Mouse (Mus musculus) CD4-positive helper T cell, adult 2 months (primary cell): Measurements from ENCODE around the gene Slc19a3.
A peak's percentile ranks its signal among the peaks of the same experiment; 100 is the strongest.
"Not testable (repeated sequence)": the region's sequence is repeated elsewhere in the genome, so short reads cannot be mapped to it uniquely, and the experiment has no call there.

ENCODE experiments used
- DNase-seq: peaks from one replicate; pipeline ENCODE4 v3.0.0-alpha.2; 2012; ENCODE audit warnings: low read depth, missing footprints, low spot score

Gene Slc19a3

DNA sequence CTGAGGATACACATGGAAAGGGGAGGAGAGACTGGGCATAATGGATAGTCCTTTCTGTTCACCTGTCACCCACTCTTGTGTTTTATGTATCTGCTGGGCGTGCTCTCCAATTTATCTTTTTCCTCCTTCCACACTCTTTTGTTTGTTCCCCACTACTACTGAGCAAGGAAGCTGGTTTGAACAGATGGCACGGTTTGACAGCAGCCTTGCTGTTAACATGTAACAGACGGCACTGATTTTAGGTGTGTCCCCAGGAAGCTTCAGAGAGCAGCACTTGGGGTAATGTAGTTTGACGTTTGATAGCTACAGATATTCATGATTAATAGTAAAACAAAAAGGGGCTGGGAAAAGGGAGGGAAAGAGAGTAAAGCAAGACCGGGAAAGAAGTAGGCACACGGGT, 30.8 kb downstream of the Slc19a3 start:
- DNase-seq = no peak

DNA sequence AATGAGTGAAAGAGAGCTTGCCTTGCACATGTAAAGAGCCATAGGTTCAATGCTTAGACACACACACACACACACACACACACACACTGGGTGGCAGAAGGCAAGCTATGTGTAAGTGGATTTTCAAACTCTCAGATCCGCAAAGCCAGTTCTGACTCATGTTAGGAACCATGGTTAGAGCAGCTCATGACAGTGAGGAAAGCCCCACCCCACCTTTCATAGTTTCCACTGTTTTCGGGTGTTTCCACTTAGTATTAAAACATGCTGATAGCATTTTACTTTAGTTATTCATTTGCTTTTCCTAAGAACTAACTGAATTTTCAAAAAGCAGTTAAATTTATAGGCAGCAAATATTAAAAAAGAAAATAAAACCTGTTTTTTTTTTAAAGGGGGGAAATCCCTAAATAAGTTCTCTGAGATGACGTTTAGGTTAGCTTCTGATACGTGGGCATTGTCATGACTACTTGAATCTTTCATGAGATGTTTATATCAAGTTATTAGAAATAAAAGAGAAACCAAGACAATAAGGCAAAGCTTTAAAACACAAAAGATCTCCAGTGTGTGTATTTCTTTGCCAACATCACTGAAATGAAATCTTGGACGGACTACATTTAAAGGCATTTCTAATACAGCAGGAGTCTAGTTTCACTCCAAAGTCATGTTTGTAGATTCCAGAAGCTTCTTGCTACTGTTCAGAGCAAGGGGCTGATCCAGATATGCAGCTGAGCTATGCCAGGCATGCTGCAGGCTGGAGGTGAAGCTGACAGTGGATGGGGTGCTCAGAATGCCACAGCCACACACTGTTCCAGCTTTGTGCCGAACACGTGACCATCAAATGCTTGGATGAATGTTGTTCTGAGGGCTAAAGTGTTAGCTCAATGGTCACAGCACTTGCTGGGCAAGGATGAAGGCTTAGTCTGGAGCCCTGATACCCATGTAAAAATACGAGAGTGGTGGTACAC, 31.7 kb downstream of the Slc19a3 start:
- peak; percentile 78 for DNase-seq

DNA sequence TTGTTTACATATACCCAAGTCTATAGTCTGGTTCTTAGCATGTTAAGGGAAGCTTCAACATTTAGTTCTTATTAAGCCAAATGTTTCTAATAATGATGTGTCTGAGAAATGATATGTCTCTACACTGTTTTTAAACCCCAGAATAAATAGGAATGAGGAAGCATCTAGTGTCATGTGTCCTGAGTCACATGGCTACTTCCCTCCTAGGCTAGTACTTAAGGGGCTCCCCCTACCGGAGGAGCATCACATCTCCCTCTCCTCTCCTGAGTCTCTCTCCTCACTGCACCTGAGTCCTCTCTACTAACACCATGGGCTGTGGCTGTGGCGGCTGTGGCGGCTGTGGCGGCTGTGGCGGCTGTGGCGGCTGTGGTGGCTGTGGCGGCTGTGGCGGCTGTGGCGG, 37.9 kb downstream of the Slc19a3 start, which contains the start of gene Gm47959:
Gene Gm47959 (plus strand): TSS at position 243 of the 400 bp plus-strand sequence.
- not testable (repeated sequence) for DNase-seq

DNA sequence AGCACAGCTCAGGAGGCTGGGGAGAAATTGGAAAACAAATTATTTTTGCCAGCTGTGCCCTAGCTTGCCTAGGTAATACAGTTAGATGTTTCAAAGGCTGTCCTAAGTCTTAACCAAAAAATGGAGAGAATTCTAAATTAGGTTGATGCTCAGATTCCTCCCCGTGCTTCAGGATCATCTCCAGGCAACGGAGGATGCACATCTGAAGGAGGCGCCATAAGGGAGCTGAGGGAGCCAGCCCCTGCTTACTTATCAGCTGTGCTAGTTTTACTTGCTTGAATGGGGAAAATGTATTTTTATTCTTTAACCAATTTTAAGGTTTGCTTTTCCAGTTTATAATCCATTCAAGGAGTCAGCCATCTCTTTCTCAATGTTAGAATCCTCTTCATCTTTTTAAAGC, 44.3 kb downstream of the Slc19a3 start:
- DNase-seq = no peak

DNA sequence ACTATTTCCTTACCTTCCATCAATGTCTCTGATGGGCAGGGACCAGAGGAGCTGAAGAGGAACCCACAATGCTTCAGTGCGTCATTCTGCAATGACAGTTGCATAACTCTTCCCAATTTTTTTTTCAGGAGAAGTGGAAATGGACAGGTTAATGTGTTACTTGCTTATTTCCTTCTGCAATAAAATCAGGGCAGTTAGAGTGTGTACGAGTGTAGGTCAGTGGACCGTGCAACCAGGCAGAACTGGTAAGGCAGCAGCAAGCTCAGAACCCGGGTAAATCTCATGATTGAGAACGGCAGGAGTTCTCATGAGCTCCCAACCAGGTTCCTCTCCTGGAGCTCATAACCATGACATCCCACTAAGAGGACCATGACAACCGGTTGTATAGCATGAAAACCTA, 46.2 kb downstream of the Slc19a3 start:
- no peak for DNase-seq

DNA sequence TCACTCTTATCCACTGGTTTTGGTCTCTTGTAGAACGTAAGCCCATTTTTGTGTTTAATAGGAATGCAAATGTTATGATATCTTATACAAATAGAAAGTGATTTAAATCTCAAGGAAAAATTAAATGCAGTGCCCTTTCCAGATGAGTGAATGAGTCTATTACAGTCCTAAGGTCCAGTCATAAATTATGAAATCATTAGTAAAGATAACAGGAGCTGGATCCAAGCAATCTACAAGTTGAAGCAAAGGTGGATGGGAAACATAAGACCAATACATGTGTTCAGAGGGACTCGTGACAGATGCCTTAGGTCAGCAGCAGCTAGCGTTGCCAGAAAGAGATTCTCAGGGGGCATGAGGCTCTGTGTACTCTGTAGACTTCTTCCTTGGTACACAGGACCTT, 46.7 kb downstream of the Slc19a3 start:
- no peak for DNase-seq

DNA sequence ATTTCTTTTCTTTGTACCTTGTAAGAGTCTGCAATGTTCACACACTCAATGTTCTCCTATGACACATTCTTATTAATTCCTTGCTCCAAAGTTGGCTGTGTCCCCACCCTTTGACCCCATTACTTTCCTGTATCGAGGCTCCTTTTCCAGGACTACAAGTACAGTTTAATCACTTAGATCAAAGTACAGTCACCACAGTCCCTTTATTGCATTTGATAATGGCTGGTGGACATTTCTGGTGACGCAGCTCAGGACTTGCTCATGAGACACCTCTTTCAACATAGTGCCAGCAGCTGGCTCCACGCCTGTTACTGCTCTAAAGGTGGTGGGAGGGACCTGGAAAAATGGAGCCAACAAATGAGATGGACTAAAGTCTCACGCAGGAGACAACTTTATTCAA, 47.2 kb downstream of the Slc19a3 start:
- no peak for DNase-seq

DNA sequence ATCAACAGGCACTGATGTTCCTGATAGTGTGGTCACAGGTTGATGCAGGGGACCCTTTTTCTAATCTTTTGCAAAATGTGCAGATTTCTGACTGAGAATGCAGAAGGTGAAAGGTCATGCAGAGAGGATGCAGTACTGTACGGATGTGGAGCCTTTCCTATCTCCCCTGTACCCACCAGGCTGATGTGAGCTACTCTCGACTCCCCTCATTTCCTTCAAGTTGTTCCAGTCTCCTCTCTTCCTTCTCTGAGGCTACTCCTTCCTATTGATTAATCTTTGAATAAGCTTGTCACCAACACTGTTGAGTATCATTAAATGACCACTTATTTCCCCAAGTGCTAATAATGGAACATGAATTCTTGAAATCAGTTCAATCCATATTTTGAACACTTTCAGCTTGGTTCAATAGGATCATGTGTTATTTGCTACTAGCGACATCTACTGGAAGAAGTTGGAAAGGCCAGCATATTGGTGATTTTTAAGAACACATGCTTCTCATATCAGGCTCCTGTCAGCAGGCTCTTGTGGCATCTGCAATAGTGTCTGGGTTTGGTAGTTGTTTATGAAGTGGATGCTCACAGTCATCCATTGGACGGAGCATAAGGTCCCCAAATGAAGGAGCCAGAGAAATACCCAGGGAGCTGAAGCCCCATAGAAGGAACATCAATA, 50.6 kb downstream of the Slc19a3 start:
- DNase-seq = peak; percentile 78

DNA sequence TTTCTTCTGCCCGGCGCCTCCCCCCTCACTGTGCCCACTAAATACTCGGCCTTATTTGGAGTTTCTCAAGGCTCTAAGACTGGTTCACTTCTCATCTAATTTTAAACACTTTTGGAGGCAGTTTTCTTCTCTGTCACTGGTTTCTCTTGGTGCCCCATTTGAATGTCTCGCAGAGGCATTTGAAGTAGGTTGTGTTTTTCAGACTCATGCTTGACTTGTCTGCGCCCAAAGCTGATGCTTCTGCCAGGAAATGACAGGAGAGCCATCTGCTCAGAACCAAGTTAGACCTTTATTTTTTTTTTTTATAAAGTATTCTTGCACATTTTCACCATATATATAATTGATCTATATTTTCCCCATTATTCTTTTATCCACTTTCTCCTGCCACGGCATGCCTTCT, 51.5 kb downstream of the Slc19a3 start:
- no peak for DNase-seq

DNA sequence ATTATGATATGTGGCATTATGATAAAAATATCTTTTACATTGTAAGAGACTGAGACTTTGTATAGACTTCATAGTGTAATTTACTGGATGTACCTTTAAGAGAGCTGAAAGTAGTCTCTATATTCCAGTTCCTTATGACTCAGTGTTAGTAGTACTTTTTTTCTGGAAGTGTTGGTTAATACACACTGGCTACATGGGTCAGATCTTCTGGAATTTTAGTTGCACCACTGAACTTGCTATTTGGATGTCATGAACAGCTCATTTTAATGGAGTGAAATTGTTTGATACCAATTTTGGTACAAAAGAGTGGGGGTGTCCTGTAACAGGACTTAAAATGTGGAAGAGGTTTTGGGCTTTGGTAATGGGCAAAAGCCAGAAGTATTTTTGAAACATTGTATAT, 60.4 kb downstream of the Slc19a3 start:
- no peak for DNase-seq

DNA sequence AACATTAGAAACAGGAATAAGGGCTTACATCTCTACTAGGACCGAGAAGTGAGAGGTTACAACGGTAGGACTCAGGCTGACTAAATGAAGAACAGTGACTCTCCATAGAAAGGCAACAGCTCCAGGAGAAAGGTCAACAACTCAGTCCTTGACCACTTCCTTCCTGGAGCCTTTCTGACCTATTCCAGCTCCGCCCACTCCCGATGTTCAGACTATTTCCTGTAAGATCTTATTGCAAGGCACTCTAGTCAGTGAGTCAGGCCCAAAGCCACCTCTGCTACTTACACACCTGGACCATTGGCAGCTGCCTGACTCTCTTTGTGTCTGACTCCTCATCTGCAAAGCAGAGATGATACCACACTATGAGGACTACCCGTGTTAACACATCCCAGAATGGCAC, 62.5 kb downstream of the Slc19a3 start:
- peak; percentile 39 for DNase-seq

DNA sequence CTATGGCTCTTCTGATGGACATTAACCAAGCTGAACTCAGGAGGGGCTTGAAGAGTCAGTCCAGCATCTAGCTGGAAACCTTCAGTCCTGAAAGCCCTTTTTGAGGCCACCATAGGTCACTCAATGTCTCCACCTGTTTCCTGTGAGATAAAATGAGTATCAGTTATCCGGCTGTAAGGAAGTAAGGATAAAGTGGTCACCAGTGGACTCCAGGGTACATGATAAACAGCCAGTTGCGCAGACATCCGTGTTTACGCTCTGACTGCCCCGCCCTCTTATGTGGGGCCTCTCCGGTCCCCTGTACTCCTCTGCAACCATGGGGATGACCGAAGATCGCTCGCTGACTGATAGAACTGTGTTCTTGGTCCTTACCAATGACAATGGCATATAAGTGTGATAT, 63.9 kb downstream of the Slc19a3 start:
- no peak for DNase-seq

DNA sequence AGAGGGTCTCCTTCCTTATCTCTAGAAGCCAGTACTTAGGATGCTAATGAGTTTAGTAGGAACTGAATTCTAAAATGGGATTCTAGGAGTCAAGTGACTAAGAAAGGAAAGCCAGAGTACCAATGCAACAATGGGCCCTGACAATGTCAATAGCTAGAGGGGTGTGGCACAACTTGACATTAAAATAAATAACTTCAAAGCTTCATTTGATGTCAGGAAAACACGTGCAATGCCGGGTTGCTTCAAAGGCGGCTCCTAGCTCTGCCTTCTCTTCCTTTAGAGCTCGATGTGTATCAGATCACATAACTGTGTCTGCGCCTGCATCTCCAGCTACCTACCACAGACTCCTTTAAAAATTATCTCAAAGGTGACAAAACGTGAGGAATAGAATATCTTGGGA, 64.3 kb downstream of the Slc19a3 start:
- peak; percentile 80 for DNase-seq

DNA sequence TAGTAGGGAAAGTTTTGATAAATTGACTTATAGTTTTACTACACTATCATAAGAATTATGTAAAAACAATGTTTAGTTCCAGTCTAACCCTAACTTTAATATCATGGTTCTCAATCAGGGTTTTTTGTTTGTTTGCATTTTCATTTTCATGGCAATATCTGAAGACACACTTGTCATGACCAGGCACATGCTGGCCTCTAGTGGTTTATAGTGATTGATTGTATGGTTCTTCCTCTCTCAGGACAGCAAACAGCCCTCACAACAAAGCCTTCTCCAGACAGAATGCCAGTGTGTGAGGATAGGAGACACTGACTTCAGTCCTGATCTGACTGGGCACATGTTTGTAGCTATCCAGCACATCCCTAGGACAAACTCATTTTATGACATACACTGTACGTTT, 65.0 kb downstream of the Slc19a3 start:
- peak; percentile 23 for DNase-seq

DNA sequence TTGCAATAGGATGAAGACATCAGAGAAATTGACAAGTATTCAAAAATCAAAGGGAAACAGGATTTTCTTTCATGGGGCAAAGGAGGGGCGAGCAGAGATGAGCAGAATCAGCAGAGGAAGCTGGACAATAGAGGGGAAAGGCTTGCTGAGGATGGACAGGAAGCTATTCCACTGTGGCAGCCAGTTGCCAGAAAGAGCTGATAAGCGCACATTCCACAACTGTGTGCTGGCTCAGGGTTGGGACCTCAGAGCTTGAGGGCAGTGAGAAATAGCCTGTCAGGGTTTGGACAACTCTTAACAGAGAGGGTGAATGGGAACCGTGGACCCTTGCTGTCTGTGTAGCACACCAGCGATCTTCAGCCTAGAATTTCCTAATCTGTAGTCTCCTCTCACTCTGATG, 66.2 kb downstream of the Slc19a3 start:
- DNase-seq = no peak

DNA sequence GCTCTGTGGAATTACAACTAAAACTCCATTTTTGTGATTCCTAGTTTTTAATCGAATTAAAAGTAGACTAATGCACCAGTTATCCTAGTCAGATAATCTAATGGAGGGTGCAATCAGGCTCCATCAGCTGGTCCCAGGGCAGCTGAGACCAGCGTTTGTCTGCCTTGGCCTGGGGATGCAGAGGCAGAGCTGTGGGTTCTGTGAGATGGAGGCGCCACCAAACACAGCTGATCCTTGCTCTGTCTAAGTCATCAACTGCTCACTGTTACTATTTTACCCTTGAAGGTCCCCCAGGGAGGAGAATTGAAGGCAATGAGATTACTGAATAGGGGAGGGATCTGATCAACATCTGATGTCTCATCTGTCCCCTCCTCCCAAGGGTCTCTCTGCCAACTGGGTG, 71.8 kb downstream of the Slc19a3 start:
- no peak for DNase-seq
